Mouse (Mus musculus) T-cell, adult 2 months (primary cell): ENCODE results near the gene Mpdu1.
A peak's percentile ranks its signal among the peaks of the same experiment; 100 is the strongest.
"Not testable (repeated sequence)": the region's sequence is repeated elsewhere in the genome, so short reads cannot be mapped to it uniquely, and the experiment has no call there.

Experiments
- DNase-seq: peaks from one replicate; pipeline ENCODE4 v3.0.0; 2022; ENCODE audit warnings: low spot score

Mpdu1 gene

DNA sequence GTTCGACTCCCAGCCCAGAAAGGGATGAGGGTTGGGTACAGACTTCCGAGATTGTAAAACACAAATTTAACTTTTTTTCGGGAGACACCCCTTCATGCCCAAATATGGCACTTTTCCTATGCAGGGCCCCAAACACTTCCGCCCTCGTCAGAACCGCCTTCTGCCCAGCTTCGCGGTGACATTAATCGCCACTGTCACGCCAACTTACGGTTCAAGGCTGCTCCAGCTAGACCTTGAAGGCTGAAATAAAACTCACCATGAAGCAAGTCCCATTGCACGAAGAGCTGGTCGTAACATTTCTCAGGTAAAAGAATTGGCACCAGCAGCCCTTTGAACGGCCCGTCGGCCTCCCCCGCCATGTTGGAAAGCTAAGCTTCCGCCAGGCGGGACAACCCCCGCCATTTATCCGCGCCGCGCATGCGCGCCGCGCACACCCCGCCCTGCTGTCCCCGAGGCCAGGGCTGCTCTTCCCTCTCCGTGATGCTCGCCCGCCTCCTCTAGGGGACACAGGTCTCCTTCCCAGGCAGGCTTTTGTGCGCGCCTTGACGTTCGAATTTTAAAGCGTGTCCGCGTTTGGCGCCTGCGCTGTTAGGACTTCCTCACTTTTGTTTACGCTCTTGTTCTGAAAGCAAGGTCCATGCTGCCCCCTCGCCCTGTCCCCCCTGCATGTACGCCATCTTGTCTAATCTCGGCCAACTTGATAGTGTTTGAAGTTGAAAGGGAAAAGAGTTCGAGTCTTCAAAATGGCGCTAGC is at the start of gene Mpdu1:
TSS of gene Mpdu1 (minus strand) at position 430 of the 754 bp plus-strand sequence.
- DNase-seq = peak; percentile 97

DNA sequence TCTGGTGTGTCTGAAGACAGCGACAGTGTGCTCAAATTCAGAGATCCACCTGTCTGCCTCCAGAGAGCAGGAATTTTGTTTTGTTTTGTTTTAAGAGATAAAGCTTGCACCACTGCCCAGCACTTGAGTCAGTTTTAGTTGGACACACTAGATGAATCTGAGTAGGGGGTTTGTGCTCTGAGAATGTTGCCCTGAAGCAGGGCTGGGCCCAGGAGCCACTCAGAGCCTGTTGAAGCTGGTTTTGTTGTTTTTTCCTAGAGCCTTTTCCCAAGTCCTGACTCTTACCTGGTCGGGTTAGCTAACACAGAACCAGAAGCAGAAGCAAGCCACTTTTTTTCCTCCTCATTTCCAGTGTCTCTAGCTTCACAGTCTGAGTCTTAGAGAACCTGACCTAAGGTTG is 48.6 kb upstream of the Mpdu1 start:
- no peak for DNase-seq

DNA sequence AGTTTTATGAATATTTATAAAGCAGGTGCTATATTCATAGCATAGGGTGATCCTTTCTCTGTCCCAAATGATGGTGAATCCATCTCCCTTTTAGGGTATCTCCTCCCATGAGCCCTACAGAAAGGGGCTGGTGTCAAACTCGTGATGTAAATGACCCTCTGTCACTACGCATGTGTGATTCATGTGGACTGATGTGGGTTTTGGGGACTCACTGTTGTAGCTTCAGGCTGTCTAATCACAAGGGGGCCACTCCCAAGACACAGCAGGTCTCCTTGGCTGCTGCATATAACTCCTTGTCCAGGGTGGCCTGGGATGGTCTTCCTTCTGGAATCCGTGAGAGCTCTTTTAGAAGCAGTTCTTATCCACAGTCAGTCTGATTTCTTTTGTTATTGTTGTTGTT is 48.0 kb upstream of the Mpdu1 start:
- DNase-seq = no peak

DNA sequence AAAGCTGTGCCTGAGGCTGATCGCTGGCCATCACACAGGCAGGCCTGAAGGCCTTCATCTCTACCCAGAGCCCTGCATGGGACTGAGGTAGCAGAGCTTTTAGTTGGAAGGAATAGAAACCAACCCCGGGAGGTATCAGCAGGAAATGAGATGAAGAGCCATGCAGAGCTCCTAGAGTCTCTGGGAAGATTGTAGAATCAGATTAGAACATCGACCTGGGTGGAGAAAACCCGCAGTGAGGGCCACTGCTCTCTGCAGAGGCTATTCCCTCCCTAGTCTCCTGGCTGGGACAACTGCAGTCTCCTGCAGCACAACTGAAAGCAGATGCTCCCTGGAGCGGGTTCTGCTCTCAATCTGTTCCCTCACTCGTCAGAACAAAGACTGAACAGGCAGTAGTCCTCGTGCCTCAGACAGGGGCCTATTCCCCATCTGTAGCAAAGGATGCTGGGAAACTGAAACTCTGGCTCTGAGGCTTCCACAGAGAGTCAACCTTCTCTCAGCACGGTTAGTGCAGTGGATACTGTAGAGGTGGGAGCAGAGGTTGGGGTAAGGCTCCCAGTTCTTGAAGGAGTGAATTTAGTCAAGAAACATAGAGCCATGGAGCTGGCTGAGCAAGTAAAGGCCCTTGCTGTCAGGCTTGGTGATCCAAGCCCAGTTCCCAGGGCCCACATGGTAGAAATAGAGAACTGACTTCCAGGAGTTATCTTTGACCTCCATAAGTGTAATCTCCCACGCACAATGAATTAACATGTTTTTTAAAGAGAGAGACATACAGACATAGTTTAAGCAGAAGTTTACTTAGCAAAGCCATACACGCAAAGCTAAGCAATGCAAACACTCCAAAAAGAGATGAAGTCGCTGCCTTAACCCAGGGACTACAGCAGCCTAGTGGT is 47.4 kb upstream of the Mpdu1 start:
- DNase-seq = no peak

DNA sequence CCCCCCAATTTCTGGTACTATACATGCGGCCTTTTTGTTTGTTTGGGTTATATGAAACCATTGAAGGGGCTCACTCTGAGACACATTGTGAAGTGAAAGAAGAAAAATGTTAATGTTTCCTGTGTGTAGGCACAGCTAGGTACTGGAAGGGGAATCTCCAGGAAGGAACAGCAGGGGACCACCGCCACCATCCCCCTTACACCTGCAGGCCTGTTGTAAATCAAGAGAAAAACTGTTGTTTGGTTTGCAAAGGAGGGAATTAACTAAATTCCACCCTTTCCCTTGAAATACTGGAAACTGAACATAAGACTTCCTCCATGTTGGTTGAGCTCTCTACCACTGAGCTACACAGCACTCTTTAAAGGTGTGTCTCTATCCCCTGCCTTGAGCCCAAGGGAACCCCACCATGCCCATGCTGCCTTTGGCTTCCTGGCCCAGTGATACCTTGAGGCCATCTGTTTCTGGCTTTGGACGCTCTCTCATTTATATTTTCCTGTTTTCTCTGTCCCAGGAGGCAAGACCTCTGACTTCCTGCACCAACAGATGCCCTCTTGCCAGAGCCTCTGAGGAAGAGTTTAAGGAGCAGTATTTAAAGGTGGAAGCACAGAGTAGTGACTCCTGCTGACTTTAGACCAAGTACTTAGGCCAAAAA is 46.3 kb upstream of the Mpdu1 start:
- no peak for DNase-seq

DNA sequence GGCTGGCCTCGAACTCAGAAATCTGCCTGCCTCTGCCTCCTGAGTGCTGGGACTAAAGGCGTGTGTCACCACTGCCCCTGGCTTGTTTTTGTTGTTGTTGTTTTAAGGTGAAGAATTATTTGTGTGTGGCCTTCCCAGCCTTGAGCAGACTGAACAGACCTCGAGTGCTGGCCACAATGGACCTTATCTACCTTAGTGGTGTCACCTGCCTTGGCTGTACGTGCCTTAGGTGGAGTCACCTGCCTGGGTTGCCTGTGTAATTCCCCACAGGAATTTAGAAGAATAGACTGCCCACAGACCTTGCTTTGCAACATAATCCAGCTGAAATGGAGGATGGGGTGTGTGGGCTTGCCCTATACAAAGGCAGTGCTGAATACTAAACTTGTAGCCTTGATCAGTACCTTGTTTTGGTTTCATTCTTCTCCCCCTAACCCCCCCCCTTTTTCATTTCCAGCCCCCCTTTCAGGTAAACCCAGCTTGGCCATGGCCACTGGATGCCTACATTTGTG is 45.5 kb upstream of the Mpdu1 start:
- DNase-seq = no peak

DNA sequence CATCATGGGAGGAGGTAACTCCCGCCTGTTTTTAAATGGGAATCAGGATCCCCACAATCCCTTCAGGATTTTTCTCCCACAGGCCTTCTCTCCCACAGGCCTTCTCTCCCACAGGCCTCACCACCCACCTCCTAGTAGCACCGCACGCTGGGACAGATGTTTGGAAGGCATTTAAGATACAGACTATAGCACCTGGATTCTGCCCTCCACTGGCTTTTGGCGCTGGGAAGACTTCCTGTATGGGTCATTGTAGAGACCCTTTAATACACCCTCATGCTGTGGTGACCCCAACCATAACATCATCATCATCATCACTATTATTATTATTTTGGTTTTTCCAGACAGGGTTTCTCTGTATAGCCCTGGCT is 45.0 kb upstream of the Mpdu1 start:
- DNase-seq = no peak

DNA sequence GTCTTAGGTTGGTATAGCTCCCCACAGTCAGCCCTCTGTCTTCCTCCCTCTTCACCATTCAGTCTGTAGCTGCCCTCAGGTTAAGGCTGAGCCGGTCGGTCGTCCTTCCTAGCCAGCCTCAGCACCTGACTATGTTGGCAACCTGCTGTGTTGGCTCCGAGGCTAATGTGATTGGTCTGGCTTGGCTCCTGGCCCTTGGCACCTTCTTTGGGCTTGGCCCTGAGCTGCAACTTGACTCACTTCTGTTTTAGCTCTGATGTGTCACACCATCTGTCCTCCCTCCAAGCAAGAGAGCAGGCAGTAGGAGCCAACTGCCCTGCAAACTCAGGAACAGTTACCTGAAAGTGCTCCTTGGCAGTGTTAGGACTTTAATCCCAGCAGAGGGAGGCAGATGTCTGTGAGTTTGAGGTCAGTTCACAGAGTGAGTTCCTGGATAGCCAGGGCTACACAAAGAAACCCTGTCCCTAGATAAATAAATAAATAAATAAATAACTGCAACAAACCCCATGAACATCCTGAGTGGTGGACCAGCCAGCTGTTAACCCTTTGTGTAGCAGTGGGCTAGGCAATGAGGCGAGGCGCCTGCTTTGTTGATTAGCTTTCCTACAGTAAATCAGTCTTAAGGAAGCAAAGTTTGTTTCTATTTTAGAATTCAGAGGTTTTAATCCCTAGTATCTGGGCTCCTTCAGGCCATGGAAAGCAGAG is 44.5 kb upstream of the Mpdu1 start:
- DNase-seq = no peak

DNA sequence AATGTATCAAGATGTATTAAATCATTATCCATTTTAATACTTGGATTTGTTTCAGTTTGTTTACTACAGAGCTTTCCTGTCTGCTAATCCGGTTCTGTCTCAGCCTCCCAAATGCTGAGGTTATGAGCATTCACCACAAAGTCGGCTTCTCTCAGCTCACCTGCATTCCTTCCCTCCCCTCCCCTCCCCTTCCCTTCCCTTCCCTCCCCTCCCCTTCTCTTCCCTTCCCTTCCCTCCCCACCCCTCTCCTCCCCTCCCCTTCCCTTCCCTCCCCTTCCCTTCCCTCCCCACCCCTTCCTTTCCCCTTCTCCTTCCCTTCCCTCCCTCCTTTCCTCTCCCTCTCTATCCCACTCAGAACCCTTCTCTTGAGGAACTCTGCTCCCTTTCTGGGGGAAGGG is 42.2 kb upstream of the Mpdu1 start:
- DNase-seq = no peak

DNA sequence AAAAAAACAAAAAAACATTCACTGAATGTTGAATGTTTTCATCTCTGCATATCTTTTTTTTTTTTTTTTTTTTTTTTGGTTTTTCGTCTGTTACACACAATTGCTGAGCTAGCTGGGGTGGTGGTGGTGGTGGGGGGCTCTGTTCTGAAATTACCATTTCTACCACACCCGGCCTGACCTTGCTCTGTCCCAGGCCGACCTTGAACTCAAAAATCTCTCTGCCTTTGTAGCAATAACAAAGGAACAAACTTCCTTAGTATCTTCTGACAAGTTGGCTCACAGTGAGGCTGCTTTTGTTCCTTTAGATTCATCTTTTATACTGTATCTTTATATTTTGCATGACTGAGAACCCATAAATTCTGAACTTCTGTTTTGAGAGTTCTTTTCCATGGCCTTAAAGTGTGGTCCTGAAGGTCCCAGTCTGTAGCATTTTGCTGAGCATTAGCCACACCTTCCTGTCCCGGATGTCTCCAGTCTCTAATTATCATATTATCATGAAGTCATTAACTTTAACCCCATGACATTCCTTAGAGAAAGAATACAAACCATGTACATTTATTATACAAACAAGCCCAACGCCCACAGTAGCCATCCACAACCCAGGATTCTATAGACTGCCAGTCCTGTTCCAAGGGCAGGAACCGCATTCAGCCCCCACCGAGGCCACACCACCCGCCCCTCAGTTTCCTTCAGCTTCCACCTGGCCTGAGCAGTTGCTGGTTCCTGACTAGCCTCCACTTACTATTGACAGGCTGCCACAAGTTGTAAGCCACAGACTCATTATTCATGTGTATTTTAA is 41.6 kb upstream of the Mpdu1 start:
- no peak for DNase-seq

DNA sequence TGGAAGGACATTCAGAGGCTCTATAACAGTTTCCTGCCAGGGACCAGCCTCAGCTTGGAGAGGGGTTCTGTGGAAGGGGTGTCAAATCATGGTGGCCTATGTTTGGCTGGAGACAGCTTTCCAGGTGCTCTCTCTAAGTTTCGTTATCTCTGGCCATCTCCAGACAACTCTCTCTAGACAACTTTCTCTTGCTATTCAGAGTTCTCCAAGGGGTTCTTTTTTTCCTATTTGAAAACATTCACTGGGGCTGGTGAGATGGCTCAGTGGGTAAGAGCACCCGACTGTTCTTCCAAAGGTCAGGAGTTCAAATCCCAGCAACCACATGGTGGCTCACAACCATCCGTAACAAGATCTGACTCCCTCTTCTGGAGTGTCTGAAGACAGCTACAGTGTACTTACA is 40.9 kb upstream of the Mpdu1 start:
- not testable (repeated sequence) for DNase-seq

DNA sequence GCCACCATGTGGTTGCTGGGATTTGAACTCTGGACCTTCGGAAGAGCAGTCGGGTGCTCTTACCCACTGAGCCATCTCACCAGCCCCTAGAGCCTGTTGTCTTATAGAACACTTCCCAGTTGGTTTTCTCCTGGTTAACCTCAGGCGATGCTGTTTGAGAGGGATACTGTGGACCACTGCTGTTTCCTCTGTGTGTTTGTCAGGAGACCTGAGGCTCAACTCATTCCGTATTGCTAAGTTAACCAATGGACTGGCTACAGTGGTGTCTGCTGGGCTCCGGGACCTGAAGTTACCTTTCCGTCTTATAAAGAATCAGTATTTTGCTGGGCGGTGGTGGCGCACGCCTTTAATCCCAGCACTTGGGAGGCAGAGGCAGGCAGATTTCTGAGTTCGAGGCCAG is 40.4 kb upstream of the Mpdu1 start:
- DNase-seq = not testable (repeated sequence)

DNA sequence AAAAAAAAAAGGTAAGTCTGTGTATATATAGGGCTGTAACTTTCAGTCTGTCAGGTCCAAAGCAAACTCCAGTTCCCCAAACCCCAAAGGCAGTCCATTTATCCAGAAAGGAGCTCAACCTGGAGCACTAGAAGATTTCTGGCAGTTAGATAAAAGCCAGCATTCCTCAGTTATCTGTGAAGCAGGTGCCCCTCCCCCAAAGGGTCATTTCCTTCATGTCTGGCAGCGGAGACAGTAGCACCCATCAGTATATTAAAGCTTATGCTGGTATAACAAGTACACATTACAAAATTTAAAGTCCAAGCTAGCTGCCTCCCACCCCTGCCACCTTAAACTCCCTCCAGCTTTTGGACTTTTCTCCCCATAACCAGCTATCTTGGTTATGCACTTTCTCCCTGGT is 37.2 kb upstream of the Mpdu1 start:
- no peak for DNase-seq

DNA sequence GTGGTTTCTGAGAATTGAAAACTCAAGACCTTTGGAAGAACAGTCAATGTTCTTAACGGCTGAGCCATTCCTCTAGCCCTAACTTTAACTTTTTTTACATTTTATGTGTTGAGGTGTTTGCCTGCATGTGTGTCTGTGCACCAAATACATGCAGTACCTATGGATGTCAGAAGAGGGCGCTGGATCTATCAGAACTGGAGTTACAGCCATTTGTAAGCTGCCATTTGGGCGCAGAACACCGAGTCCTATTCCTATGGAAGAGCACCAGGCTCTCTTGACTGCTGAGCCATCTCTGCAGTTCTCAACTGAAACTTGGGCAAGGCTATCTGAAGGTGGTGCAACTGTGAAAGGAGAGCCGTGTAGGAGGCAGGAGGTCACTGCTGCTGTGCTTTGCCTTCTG is 36.1 kb upstream of the Mpdu1 start:
- no peak for DNase-seq

DNA sequence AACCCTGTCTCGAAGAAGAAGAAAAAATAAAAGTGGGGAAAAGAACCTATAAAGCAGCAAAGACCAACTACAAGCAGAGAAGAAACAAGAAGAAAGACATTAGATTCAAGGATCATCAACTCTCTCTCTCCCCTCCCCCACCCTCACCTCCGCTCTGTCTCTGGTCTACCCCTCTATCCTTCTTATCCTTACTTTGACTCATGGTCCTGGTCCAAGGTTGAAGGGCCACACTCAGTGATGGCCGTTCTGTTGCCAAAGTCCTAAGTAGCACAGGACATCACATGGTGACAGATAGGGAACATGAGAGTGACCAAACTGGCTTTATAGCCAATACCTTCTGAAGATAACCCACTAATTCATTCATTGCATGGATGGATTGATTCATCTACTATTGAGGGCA is 35.0 kb upstream of the Mpdu1 start:
- DNase-seq = no peak

DNA sequence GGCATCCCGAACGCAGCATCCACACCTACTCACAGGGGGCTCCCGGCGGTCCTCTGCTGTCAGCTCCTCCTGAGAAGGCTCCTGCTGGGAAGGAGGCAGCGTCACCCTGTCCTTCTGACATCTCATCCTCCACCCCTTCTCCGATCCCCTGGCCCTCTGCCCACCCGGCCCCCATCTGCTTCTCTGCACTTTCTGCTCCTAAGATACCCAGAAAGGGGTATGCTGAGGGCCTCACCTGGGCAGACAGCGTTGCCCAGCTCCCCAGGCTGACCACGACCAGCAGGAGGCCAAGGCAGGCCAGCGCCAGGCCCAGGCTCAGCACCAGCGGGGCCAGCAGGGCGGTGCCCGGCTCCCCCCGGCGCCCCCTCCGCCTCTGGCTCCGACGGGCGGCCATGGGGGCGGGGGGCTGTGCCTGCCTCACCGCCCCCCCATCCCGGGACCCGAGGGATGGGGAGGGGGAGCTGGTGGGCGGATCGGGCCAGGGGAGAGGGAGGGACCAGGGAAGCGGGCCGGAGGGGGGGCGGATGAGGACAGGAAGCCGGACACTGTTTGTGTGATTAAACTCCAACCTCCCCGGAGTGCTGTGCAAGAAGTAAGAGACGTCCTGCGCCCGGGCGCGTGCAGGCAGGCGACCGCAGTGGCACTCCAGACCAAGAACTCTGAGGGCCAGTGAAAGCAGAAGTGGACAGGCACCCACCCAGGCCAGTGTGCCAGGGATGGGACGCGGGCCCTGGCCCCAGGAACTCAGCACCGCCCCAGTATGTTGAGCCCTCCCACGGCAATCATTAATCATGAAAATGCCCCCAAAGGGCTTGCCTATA is 33.1 kb upstream of the Mpdu1 start, which contains the start of the genes Tnfsf12 and Tnfsfm13:
TSS of gene Tnfsf12 (minus strand) at position 489 of the 821 bp plus-strand sequence.
TSS of gene Tnfsfm13 (minus strand) at position 738 of the 821 bp plus-strand sequence.
- DNase-seq = no peak

DNA sequence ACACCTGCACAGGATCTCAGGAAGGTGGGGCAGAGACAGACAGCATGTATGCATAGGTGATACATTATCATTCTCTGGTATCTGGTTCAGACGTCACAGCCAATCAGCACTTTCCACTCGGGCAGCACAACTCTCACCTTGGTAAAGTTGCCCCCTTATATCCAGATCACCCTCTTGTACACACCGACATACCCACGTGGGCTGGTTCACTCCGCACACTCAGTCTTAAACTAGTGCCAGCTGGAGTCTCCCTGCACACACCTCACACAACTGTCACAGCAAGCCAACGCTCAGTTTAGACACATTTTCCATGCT is 32.6 kb upstream of the Mpdu1 start:
- no peak for DNase-seq

DNA sequence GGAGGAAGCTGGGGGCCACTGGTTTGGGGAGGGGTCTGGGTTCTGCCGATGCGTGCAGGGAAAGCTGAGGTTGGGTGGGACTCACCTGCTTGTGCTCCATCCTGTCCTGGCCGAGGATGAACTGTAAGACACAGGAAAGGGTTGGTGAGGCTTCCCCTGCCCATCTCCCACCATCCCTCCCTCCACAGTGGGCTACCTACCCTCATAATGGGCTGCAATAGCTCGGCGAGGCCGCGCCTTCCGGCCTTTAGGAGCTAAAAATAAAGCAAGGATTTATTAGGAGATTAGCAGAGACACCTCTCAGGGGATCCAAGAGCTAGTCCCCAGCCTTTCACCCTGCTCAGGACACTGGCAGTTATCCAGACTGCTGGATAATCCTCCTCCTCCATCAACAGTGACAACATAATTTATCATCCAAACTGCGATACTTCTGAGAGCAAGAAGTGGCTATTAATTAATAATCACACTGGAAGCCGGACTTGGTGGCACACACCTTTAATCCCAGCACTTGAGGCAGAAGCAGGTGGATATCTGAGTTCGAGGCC is 31.1 kb upstream of the Mpdu1 start:
- no peak for DNase-seq

DNA sequence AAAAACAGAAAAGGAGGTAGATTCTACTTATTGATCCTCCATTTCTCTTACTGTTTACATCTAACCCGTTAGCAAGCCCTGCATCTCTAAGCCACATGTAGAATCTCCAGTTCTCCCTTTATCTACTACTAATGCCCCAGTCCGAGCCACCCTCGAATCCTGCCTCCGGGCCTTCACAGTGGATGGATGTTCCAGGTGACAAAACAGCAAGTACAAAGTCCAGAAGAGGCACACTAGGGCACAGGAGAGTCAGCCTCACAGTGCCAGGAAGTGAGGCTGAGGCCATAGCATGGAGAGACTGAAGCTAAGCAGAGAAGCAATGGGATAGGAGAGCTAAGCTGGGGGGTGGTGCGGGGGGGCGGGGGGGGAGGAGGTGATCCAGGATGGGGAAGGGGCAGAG is 30.4 kb upstream of the Mpdu1 start:
- no peak for DNase-seq

DNA sequence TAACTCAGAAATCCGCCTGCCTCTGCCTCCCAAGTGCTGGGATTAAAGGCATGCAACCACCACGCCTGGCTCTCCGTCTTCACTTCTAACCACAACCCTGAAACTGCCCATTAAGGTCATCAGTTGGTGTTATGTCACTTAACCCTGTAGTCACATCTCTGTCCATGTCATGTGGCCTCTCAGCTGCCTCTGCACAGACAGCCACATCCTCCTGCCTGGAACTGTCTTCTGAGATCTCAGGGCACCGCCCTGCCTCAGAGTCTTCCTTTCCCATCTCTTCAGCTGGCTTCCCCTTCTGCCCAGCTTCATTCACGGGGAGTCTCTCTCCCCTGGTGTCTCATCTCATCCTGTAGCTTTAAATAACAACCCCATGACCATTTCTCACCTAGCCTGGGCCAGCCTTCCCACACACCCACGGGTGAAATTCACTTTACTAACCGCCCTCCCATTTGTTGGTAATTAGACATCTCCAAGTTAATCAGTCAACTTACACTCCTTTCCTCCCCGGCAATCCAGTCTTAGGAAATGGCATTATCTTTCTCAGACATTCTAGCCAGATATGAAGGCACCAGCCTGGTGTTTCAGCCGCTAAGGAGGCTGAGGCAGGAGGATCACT is 29.9 kb upstream of the Mpdu1 start:
- no peak for DNase-seq
